8 mouse cellular contexts compared by ENCODE assay signal in genomic region chr4:135411633-135412032, GRCm38 (mm10). TPM values are rescaled to one million over a fixed set of nuclear protein-coding genes. Genes with fewer than 3 reads are reported as not detected.
A peak's percentile ranks its signal among the peaks of the same experiment; 100 is the strongest.
DNase-seq lines count a peak whose midpoint lies in the region; ATAC-seq and TF ChIP-seq lines count a peak whose summit lies in the region.

No protein-coding gene starts in this region.

- no peak for TF ChIP-seq POLR2A in limb, embryonic 14.5 days (IDR thresholded peaks at IDR 0.05; ENCODE audit: borderline replicate concordance, extremely low read depth, insufficient read depth, insufficient read length)

- H3K27ac ChIP-seq in liver, embryonic 12.5 days, result no peak overlapping the region
- H3K27ac ChIP-seq in limb, embryonic 14.5 days (replicated peaks; ENCODE audit: low read depth, low read length), result no peak overlapping the region

- H3K4me2 ChIP-seq in liver, embryonic 12.5 days, result no peak overlapping the region
- no peak overlapping the region for H3K4me2 ChIP-seq in limb, embryonic 14.5 days (replicated peaks; ENCODE audit: low read depth, low read length, severe bottlenecking)

- H3K4me1 ChIP-seq in liver, embryonic 12.5 days, result peaks cover 14% of the 10 kb centered on the region
- no peaks in the 10 kb centered on the region for H3K4me1 ChIP-seq in limb, embryonic 14.5 days (ENCODE audit: control insufficient read depth, insufficient read depth, low read length)

- H3K9ac ChIP-seq in liver, embryonic 12.5 days, result no peak overlapping the region
- H3K9ac ChIP-seq in limb, embryonic 14.5 days (ENCODE audit: low read depth, low read length, severe bottlenecking), result no peak overlapping the region

- DNase-seq in liver, result peak; percentile 78
- DNase-seq in NIH3T3 (ENCODE audit: low read depth), result peak; percentile 84
- DNase-seq in cerebellum, postnatal 14 days, result peak; percentile 63 to 76
- DNase-seq in limb, embryonic 14.5 days (ENCODE audit: low spot score), result peak; percentile 53
- DNase-seq in retina, embryonic 14.5 days (ENCODE audit: low spot score), result peak; percentile 77
- DNase-seq in urinary bladder, postnatal 36 days (ENCODE audit: low spot score in 2 of 2), result peak; percentile 17 to 42

- ATAC-seq in liver, embryonic 12.5 days, result no peak
- peak; percentile 71 to 75 for ATAC-seq in hematopoietic stem cell, adult 5-6 weeks (replicated peaks in 1 of 2; ENCODE audit: insufficient read depth in 1 of 2, low FRiP score in 2 of 2, low TSS enrichment in 1 of 2, low read depth in 1 of 2, poor library complexity in 2 of 2, severe bottlenecking in 2 of 2)
- no peak; the same call in 1 of the 2 replicates for ATAC-seq in limb, embryonic 14.5 days (ENCODE audit: low FRiP score, low read depth)

- H3K27me3 ChIP-seq in liver, embryonic 12.5 days (replicated peaks), result no peaks in the 10 kb centered on the region
- H3K27me3 ChIP-seq in limb, embryonic 14.5 days (ENCODE audit: control insufficient read depth, insufficient read depth, low read length), result no peaks in the 10 kb centered on the region

- peaks cover 14% of the 10 kb centered on the region for H3K36me3 ChIP-seq in liver, embryonic 12.5 days
- H3K36me3 ChIP-seq in limb, embryonic 14.5 days (ENCODE audit: control insufficient read depth, insufficient read depth, low read length), result peaks cover 22% of the 10 kb centered on the region; the same call in 1 of the 2 replicates

- no peaks in the 10 kb centered on the region for H3K9me3 ChIP-seq in liver, embryonic 12.5 days (replicated peaks)
- H3K9me3 ChIP-seq in limb, embryonic 14.5 days (ENCODE audit: control insufficient read depth, low read length), result no peaks in the 10 kb centered on the region

- no peak overlapping the region for H3K4me3 ChIP-seq in liver, embryonic 12.5 days
- H3K4me3 ChIP-seq in limb, embryonic 14.5 days (replicated peaks; ENCODE audit: low read length), result no peak overlapping the region

- WGBS in liver, embryonic 12.5 days (ENCODE audit: insufficient replicate concordance), result 25% methylated on average over 4 of the region's 4 CpGs
- 31% methylated on average over 4 of the region's 4 CpGs for WGBS in limb, embryonic 14.5 days

RNA-seq across cellular contexts. Expression of gene Ncmap, which starts 13.6 kb away (rescaled TPM):
- polyA plus RNA-seq in liver, embryonic 12.5 days (2016; fragmentation: Nextera tagmentation; extraction: Ambion mirVana), result 0.08 and 0.11 TPM in 2 replicates
- total RNA-seq in hematopoietic stem cell, adult 5-6 weeks (2017), result 1.8 TPM in 1 of 2 replicates, not detected in the other
- polyA plus RNA-seq in limb, embryonic 14.5 days (2012; rRNA removed), result 20.9 and 30.3 TPM in 2 replicates
- 11.9 and 12.8 TPM in 2 replicates for polyA plus RNA-seq in limb, embryonic 14.5 days (2014; fragmentation: Nextera tagmentation; extraction: Ambion mirVana)

RNA-seq across cellular contexts. Expression of gene Rcan3, which starts 22.0 kb away (rescaled TPM):
- 4.9 and 8.3 TPM in 2 replicates for polyA plus RNA-seq in liver, embryonic 12.5 days (2016; fragmentation: Nextera tagmentation; extraction: Ambion mirVana)
- 7.4 and 8.9 TPM in 2 replicates for total RNA-seq in hematopoietic stem cell, adult 5-6 weeks (2017)
- polyA plus RNA-seq in limb, embryonic 14.5 days (2012; rRNA removed), result 16.1 and 18.0 TPM in 2 replicates
- 14.0 and 17.3 TPM in 2 replicates for polyA plus RNA-seq in limb, embryonic 14.5 days (2014; fragmentation: Nextera tagmentation; extraction: Ambion mirVana)

RNA-seq across cellular contexts. Expression of gene Srrm1, which starts 58.5 kb away (rescaled TPM):
- polyA plus RNA-seq in liver, embryonic 12.5 days (2016; fragmentation: Nextera tagmentation; extraction: Ambion mirVana), result 170 and 173 TPM in 2 replicates
- 116 and 160 TPM in 2 replicates for total RNA-seq in hematopoietic stem cell, adult 5-6 weeks (2017)
- 158 and 197 TPM in 2 replicates for polyA plus RNA-seq in limb, embryonic 14.5 days (2012; rRNA removed)
- polyA plus RNA-seq in limb, embryonic 14.5 days (2014; fragmentation: Nextera tagmentation; extraction: Ambion mirVana), result 176 and 202 TPM in 2 replicates

Comparison
In these comparisons a context has a peak if more than half of its experiments do, and no peak if none do; other contexts are left out.
1. DNase-seq: peak in every context shown above with its lines; median percentile 84 in NIH3T3; 78 in liver; 77 in retina, embryonic 14.5 days; 70 in cerebellum, postnatal 14 days; 53 in limb, embryonic 14.5 days; 30 in urinary bladder, postnatal 36 days.
2. ATAC-seq: peak in hematopoietic stem cell, adult 5-6 weeks (2 of 2); none in liver, embryonic 12.5 days (single experiment) and limb, embryonic 14.5 days (single experiment).
3. RNA of gene Ncmap, which starts 13.6 kb away (polyA plus RNA-seq): 11.9 to 30.3 TPM in limb, embryonic 14.5 days; 0.08 to 0.11 TPM in liver, embryonic 12.5 days; every median in the first group is over 10 times any median in the second.